Mouse (Mus musculus) heart, embryonic 16.5 days (tissue): ENCODE data around the gene Bloc1s2. TPM values are rescaled to one million over a fixed set of nuclear protein-coding genes. Genes with fewer than 3 reads are reported as not detected.

Experiments used
- polyA plus RNA-seq: library from polyadenylated mRNA; unstranded; fragments of >200 nt; fragmentation: Nextera tagmentation; extraction: Ambion mirVana; gene quantifications from 2 replicates; pipeline ENCODE4 v1.2.1, GENCODE M21; 2015

Bloc1s2 gene
- polyA plus RNA-seq, 1 experiment from 2014 or later, result 63.3 TPM

Other genes starting within 250 kb of the Bloc1s2 start
- 8.5 and 9.8 TPM in 2 replicates for gene Dnmbp, start 206.3 kb downstream of the Bloc1s2 start, polyA plus RNA-seq
- 0.45 and 0.57 TPM in 2 replicates for gene Cpn1, start 159.9 kb downstream of the Bloc1s2 start, polyA plus RNA-seq
- not detected in 2 replicates for gene Cyp2c23, start 117.2 kb downstream of the Bloc1s2 start, polyA plus RNA-seq
- 16.1 and 16.3 TPM in 2 replicates for gene Erlin1, start 76.7 kb downstream of the Bloc1s2 start, polyA plus RNA-seq
- gene Chuk, start 39.0 kb downstream of the Bloc1s2 start, polyA plus RNA-seq, result 28.0 and 31.5 TPM in 2 replicates
- 17.1 and 19.9 TPM in 2 replicates for gene Cwf19l1, start 10.6 kb downstream of the Bloc1s2 start, polyA plus RNA-seq
- 0.04 TPM in 1 of 2 replicates, not detected in the other for gene Pkd2l1, start 46.0 kb upstream of the Bloc1s2 start, polyA plus RNA-seq
- 0.16 and 0.40 TPM in 2 replicates for gene Scd3, start 56.8 kb upstream of the Bloc1s2 start, polyA plus RNA-seq
- 134 and 148 TPM in 2 replicates for gene Scd2, start 147.2 kb upstream of the Bloc1s2 start, polyA plus RNA-seq
- 4.4 and 4.8 TPM in 2 replicates for gene Scd4, start 186.6 kb upstream of the Bloc1s2 start, polyA plus RNA-seq